Mouse (Mus musculus) C2C12 (cell line): Measurements from ENCODE around the gene Vmn1r126.
"Not testable (repeated sequence)": the region's sequence is repeated elsewhere in the genome, so short reads cannot be mapped to it uniquely, and the experiment has no call there.

Source experiments
- CEBPB ChIP-seq: IDR thresholded peaks from one replicate; pipeline ENCODE4 v1.6.1; 2011; ENCODE audit warnings: low read depth, mild to moderate bottlenecking, control low read depth, moderate library complexity
- CTCF ChIP-seq: IDR thresholded peaks from one replicate; pipeline ENCODE4 v1.5.1; 2011; ENCODE audit not compliant: control insufficient read depth, insufficient read depth, insufficient read length
- FOSL1 ChIP-seq: IDR thresholded peaks from one replicate; pipeline ENCODE4 v1.8.0; 2011; ENCODE audit warnings: mild to moderate bottlenecking, low read length; ENCODE audit not compliant: poor library complexity, insufficient read depth, severe bottlenecking
- MAX ChIP-seq: IDR thresholded peaks from one replicate; pipeline ENCODE4 v1.6.1; 2011; ENCODE audit warnings: mild to moderate bottlenecking, control low read depth
- MYOD1 ChIP-seq: IDR thresholded peaks from one replicate; pipeline ENCODE4 v1.6.1; 2011; ENCODE audit warnings: low read depth; ENCODE audit not compliant: control insufficient read depth, insufficient read length
- MYOG ChIP-seq: IDR thresholded peaks from one replicate; pipeline ENCODE4 v1.6.1; 2011; ENCODE audit not compliant: control insufficient read depth, insufficient read length; ENCODE audit errors: extremely low read depth
- USF1 ChIP-seq: IDR thresholded peaks from one replicate; pipeline ENCODE4 v1.6.1; 2011; ENCODE audit warnings: low read depth, mild to moderate bottlenecking, control low read depth, moderate library complexity

DNA sequence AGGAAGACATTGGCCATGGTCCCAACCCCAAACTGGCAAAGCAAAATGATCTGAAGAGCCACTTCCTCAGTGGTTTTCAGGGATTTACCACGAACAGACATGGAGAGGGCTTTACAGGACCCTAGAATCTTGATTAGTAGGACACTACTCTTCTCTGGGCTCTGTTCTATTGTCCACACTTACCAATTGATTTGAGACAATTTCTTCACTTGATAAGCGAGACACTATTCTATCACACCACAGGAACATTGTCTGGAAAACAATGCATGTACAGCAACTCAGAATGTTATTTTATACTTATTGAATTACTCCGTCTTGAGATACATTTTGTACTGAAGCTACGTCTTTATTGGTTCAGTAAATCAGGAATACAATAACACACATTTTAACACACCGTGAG lies at the start of gene Vmn1r126:
- not testable (repeated sequence) for TF ChIP-seq MAX, MYOD1, CTCF, MYOG, USF1, CEBPB, FOSL1
